Mouse (Mus musculus) midbrain, embryonic 11.5 days (tissue): ENCODE measurements around the gene Cryba4. TPM values are rescaled to one million over a fixed set of nuclear protein-coding genes. Genes with fewer than 3 reads are reported as not detected.
A peak's percentile ranks its signal among the peaks of the same experiment; 100 is the strongest.

Experiments
- ATAC-seq: fragments of 200-750 bp; cut with Nextera tagmentation; 2 replicates; pipeline ENCODE4 v1.8.0; 2017; ENCODE audit warnings: moderate TSS enrichment, moderate library complexity; ENCODE audit not compliant: low FRiP score
- DNase-seq: peaks from one replicate; pipeline ENCODE4 v3.0.0; 2015; ENCODE audit warnings: low spot score; ENCODE audit errors: missing footprints
- H3K27ac ChIP-seq: fragments of 300-500 bp; sonication (generic); 2 replicates; pipeline ENCODE4 v1.5.1; 2014; ENCODE audit warnings: low read depth, low read length
- H3K27me3 ChIP-seq: fragments of 300-500 bp; sonication (generic); 2 replicates; pipeline ENCODE4 v1.6.1; 2014; ENCODE audit warnings: mild to moderate bottlenecking, low read length, moderate library complexity, mixed read lengths; ENCODE audit not compliant: control insufficient read depth, insufficient read depth
- H3K36me3 ChIP-seq: fragments of 300-500 bp; sonication (generic); 2 replicates; pipeline ENCODE4 v1.6.1; 2014; ENCODE audit warnings: mild to moderate bottlenecking, low read length, moderate library complexity, mixed read lengths; ENCODE audit not compliant: control insufficient read depth, insufficient read depth
- H3K4me1 ChIP-seq: fragments of 300-500 bp; sonication (generic); 2 replicates; pipeline ENCODE4 v1.6.1; 2014; ENCODE audit warnings: low read length; ENCODE audit not compliant: control insufficient read depth, insufficient read depth
- H3K4me2 ChIP-seq: fragments of 300-500 bp; sonication (generic); 2 replicates; pipeline ENCODE4 v1.6.1; 2014; ENCODE audit warnings: mild to moderate bottlenecking, moderate library complexity
- H3K4me3 ChIP-seq: fragments of 300-500 bp; sonication (generic); 2 replicates; pipeline ENCODE4 v1.5.1; 2014; ENCODE audit warnings: low read depth, low read length
- H3K9ac ChIP-seq: fragments of 300-500 bp; sonication (generic); 2 replicates; pipeline ENCODE4 v1.6.1; 2014; ENCODE audit warnings: low read length
- H3K9me3 ChIP-seq: fragments of 300-500 bp; sonication (generic); 2 replicates; pipeline ENCODE4 v1.6.1; 2016; ENCODE audit warnings: low read length; ENCODE audit not compliant: control insufficient read depth
- WGBS: fragments of 180-500 bp; shearing (Covaris S2); extraction: QIAGEN DNeasy Blood & Tissue Kit; methylation state at CpG from one replicate; pipeline ENCODE4 v1.1.7; 2014; 5-methylcytosine and 5-hydroxymethylcytosine counted together
- polyA plus RNA-seq: library from polyadenylated mRNA; unstranded; fragments of >200 nt; fragmentation: Nextera tagmentation; extraction: Ambion mirVana; gene quantifications from 2 replicates; pipeline ENCODE4 v1.2.1, GENCODE M21; 2014

The Cryba4 gene
- polyA plus RNA-seq, 1 experiment from 2014 or later = 0.52 TPM

- no peak for ATAC-seq
- peaks cover 2% of the 10 kb centered on the region; the same call in 1 of the 2 replicates for H3K27me3 ChIP-seq
- no peak overlapping the region for H3K27ac ChIP-seq
- H3K4me1 ChIP-seq = peaks cover 18% of the 10 kb centered on the region
- H3K4me3 ChIP-seq = no peak overlapping the region
- no peak for DNase-seq
- no peak overlapping the region for H3K9ac ChIP-seq
- H3K36me3 ChIP-seq = no peaks in the 10 kb centered on the region
- no peak overlapping the region for H3K4me2 ChIP-seq
- no peaks in the 10 kb centered on the region for H3K9me3 ChIP-seq
- 40% methylated on average over 2 of the region's 2 CpGs for WGBS
Observed at GRCm38 (mm10) chr5:112273746-112274463, 21.6 kb upstream of the Cryba4 start.

GRCm38 (mm10) chr5:112272934-112273333 is 20.6 kb upstream of the Cryba4 start:
- Histone ChIP-seq H3K9ac (no peak overlapping the region), H3K4me3 (no peak overlapping the region), H3K9me3 (no peaks in the 10 kb centered on the region), H3K36me3 (no peaks in the 10 kb centered on the region), H3K4me2 (no peak overlapping the region), H3K27me3 (peaks cover 2% of the 10 kb centered on the region; the same call in 1 of the 2 replicates), H3K4me1 (peaks cover 15% of the 10 kb centered on the region), H3K27ac (no peak overlapping the region)
- WGBS = 68% methylated on average over 2 of the region's 2 CpGs
- ATAC-seq (no peak), DNase-seq (no peak)

GRCm38 (mm10) chr5:112270764-112271541 is 18.6 kb upstream of the Cryba4 start:
- Histone ChIP-seq H3K27me3 (peaks cover 2% of the 10 kb centered on the region; the same call in 1 of the 2 replicates), H3K4me3 (no peak overlapping the region), H3K4me1 (peaks cover 10% of the 10 kb centered on the region; the same call in 1 of the 2 replicates), H3K36me3 (no peaks in the 10 kb centered on the region), H3K4me2 (0 out of 2 replicates have a peak overlapping the region, but pooled peaks have one; percentile 11), H3K27ac (peak overlapping the region; percentile 54; the same call in 1 of the 2 replicates), H3K9me3 (no peaks in the 10 kb centered on the region), H3K9ac (no peak overlapping the region)
- peak; percentile 90 for DNase-seq
- ATAC-seq = peak; percentile 52; the same call in 1 of the 2 replicates
- 47% methylated on average over 24 of the region's 24 CpGs for WGBS

GRCm38 (mm10) chr5:112266011-112266777 is 13.9 kb upstream of the Cryba4 start:
- no peaks in the 10 kb centered on the region for H3K9me3 ChIP-seq
- H3K4me1 ChIP-seq = peaks cover 3% of the 10 kb centered on the region; the same call in 1 of the 2 replicates
- peak overlapping the region; percentile 21; the same call in 1 of the 2 replicates for H3K9ac ChIP-seq
- 62% methylated on average over 9 of the region's 9 CpGs for whole genome bisulfite sequencing
- no peaks in the 10 kb centered on the region for H3K36me3 ChIP-seq
- DNase-seq (no peak), ATAC-seq (no peak; the same call in 1 of the 2 replicates)
- no peak overlapping the region for H3K27ac ChIP-seq
- no peak overlapping the region for H3K4me3 ChIP-seq
- H3K27me3 ChIP-seq = no peaks in the 10 kb centered on the region
- H3K4me2 ChIP-seq = no peak overlapping the region; the same call in 1 of the 2 replicates

GRCm38 (mm10) chr5:112265515-112265914 is 13.2 kb upstream of the Cryba4 start:
- no peaks in the 10 kb centered on the region for H3K4me1 ChIP-seq
- H3K36me3 ChIP-seq = no peaks in the 10 kb centered on the region
- ATAC-seq = peak; percentile 82
- no peak overlapping the region for H3K4me3 ChIP-seq
- H3K27ac ChIP-seq = no peak overlapping the region
- H3K4me2 ChIP-seq = no peak overlapping the region; the same call in 1 of the 2 replicates
- 7% methylated on average over 10 of the region's 10 CpGs for WGBS
- H3K27me3 ChIP-seq = no peaks in the 10 kb centered on the region
- peak overlapping the region; percentile 21; the same call in 1 of the 2 replicates for H3K9ac ChIP-seq
- no peak for DNase-seq
- no peaks in the 10 kb centered on the region for H3K9me3 ChIP-seq

- H3K4me3 ChIP-seq = no peak overlapping the region
- no peaks in the 10 kb centered on the region for H3K27me3 ChIP-seq
- no peaks in the 10 kb centered on the region for H3K4me1 ChIP-seq
- H3K27ac ChIP-seq = no peak overlapping the region
- H3K4me2 ChIP-seq = no peak overlapping the region
- no peak overlapping the region for H3K9ac ChIP-seq
- no peak for ATAC-seq
- no peaks in the 10 kb centered on the region for H3K9me3 ChIP-seq
- no peaks in the 10 kb centered on the region for H3K36me3 ChIP-seq
- no peak for DNase-seq
- 87% methylated on average over 5 of the region's 5 CpGs for WGBS
Observed at GRCm38 (mm10) chr5:112265110-112265509, 12.8 kb upstream of the Cryba4 start.

GRCm38 (mm10) chr5:112264099-112264498 is 11.8 kb upstream of the Cryba4 start:
- DNase-seq (no peak), ATAC-seq (no peak)
- no peaks in the 10 kb centered on the region for H3K4me1 ChIP-seq
- H3K4me2 ChIP-seq = no peak overlapping the region
- H3K9me3 ChIP-seq = no peaks in the 10 kb centered on the region
- no peaks in the 10 kb centered on the region for H3K36me3 ChIP-seq
- 84% methylated on average over 7 of the region's 7 CpGs for WGBS
- no peak overlapping the region for H3K27ac ChIP-seq
- H3K9ac ChIP-seq = no peak overlapping the region
- H3K27me3 ChIP-seq = no peaks in the 10 kb centered on the region
- no peak overlapping the region for H3K4me3 ChIP-seq

- 84% methylated on average over 3 of the region's 3 CpGs for WGBS
- Histone ChIP-seq H3K4me1 (no peaks in the 10 kb centered on the region), H3K36me3 (no peaks in the 10 kb centered on the region), H3K9ac (no peak overlapping the region), H3K27ac (no peak overlapping the region), H3K9me3 (no peaks in the 10 kb centered on the region), H3K4me3 (no peak overlapping the region), H3K27me3 (no peaks in the 10 kb centered on the region), H3K4me2 (no peak overlapping the region)
- DNase-seq (no peak), ATAC-seq (no peak)
Observed at GRCm38 (mm10) chr5:112260818-112261217, 8.5 kb upstream of the Cryba4 start.
